Mouse (Mus musculus) adrenal gland, adult (tissue): ENCODE data around the gene Npm3.

ENCODE experiments used
- DNase-seq, 2 experiments: peaks; one replicate each; pipeline ENCODE4 v3.0.0; 2022 to 2023; ENCODE audit warnings: low spot score in 1 of 2; ENCODE audit not compliant: inconsistent age in 2 of 2

Npm3 gene

DNA sequence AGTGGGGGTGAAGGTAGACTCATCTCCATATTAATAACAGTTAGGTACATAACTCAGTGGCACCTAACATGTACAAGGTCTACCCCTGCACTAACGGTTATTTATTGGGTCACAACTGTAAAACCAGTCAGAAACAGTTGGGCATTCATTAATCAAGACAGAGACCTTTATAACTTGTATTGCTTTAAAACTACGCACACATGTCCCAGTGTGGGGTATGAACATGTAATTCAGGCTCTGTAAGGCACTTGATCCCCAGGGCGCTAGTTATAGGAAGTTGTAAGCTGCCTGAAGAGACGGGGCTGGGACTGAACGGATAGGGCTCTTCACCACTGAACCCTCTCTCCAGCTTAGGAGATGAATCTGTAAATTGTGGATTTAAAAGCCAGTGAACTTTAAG is 9.3 kb upstream of the Npm3 start:
- DNase-seq = no peak

- DNase-seq = no peak
These were observed 4.2 kb upstream of the Npm3 start for GRCm38 (mm10) chr19:45753551-45753950.

- no peak for DNase-seq
These were observed 2.5 kb upstream of the Npm3 start for GRCm38 (mm10) chr19:45751881-45752280.

DNA sequence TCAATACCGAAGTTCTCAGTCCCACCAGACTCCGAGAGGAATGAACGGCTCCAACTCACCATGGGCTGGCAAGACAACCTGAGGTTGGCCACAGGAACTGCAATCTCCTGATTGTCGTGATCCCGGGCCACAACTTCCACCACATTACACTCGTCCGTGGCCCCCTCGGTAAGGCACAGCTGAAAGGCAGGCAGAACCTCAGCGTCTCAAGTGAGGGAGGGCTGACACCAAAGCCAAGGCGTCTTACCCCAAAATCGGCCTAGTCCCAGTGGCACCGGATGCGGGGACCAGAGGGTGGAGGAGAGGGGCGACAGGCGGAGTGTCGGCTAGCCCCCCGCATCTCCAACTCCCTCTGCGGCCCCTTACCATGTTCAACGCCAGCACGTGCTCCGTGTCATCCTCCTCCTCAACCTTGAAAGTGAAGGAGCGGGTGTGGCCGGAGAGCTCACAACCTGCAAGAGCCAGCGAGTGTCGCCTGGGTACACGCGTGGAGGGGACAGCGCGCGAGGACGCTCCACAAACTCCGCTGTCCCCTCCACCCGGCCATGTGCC is 624 bp downstream of the Npm3 start:
- peak; percentile 41 to 72 for DNase-seq

GRCm38 (mm10) chr19:45748206-45748605 is 1.2 kb downstream of the Npm3 start:
- DNase-seq = peak in 1 of 2 experiments; percentile 23

GRCm38 (mm10) chr19:45747028-45747867 is 2.1 kb downstream of the Npm3 start:
- peak; percentile 81 to 95 for DNase-seq

DNA sequence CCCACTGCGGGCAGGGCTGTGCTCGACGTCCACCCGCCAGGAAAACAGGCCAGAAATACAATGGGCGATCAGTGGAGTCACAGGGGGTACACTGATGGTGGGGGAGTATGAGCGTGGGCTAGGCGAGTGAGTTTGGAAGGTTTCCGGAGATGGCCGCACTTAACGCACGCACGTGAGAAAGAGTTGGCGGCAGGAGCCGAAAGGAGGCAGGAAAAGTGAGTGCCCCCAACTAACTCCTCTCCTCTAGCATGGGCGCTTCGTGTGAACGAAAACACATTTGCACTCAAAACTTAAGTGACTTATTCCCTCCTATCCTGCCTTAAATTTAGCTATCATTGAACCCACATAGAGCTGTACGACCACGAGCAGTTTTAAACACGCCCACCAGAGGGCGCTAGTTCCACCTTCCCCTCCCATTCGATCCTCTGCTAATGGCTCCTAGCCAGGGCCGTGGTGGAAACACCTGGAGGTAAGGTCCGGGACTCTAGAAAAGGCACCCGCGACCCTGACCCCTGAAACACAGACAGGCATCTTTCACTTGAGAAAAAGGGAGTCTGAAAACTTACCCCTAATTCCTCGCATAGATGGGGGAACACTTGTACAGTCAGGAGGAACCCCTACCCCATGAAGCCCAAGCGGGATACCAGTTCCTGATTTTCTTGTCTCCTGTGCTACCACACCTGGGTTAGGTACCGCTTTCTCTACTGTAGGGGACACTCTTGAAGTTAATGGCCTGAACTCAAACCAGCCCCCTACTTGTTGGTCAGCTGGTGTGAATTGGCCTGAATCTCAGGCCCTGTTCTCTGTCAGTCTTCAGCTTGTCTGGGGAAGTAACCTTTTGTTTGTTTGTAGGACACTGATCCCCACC is 3.0 kb downstream of the Npm3 start:
- DNase-seq = peak; percentile 76 to 92

DNA sequence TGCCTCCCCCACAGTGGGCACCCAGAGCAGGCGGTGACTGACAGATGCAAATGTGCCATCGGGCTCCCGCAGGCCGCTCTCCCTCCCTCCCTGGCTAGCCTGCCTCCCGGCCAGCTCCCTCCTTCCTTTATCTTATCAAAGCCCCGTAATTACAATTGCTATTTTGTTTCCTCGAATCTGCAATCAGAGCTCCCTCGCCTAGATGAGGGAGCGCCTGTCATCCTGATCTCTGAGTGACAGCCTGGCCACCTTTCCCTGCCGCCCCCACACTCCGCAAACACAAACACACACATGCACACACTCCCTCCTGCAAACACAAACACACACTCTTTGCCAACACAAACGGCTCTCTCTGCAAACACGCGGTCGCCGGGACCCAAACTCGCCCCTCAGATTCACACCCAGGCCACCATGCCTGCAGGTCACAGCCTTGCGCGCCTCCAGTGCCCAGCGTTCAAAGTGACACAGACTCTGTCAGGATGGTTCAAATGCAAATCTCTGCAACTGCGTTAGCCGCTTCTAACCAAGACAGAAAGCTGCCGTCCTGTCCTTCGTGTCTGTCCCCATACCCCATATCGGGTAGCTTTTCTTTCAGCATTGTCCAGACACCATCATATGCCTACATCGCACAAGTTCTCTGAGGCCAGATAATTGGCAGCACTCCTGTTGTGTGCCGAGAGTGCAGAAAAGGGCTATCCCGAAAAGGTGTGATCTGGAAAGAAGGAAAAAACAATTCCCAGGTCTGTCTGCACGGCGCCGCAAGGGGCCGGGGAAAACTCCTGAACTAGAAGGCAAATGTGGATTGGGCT is 3.8 kb downstream of the Npm3 start:
- DNase-seq = peak in 1 of 2 experiments; percentile 36

DNA sequence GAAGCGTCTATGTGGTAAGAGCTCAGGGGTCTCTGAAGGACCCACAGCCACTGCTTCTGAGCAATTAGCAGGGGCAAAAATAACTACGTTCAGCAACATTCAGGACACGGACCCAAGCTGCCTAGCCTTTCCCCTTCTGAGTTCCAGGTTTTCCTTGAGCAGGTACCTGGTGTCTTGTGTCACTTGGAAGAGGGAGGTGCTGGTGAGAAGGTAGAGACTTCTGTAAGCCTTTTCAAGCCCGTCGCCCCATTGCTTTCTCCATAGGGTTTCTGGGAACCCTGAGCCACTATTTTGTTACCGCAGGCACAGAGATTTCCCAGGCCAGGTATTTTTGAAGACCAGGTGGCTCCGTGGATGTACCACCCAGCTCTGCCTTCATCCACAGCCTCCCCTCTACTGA is 5.8 kb downstream of the Npm3 start:
- no peak for DNase-seq

DNA sequence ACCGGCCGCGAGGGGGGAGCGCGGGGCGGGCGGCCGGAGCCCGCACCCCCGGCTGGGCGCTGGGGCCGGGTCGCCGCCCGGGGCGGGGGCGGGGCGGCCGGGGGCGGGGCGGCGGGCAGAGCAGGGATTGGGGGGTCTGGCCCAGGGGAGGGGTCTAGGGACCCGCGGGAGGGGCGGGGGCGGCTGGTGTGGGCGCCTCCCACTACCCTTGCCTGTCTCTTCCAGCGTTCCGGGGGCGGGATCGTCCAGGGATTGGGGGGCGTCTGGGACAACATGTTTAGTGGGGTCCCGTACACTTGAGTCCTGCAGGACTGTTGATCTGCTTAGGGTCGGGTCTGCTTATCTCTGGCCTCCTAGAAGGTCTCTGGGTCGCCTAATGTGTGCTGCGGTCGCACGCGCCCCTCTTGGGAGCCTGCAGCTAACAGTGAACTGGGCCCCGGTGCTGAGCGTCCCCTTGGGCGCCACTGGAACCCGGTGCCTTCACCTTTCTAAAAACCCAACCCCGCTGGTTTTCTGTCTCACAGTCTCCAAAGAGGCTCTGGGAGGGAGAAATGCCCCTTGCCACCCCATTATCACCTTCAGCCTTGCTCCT is 6.3 kb downstream of the Npm3 start:
- no peak for DNase-seq

GRCm38 (mm10) chr19:45742218-45742983 is 7.0 kb downstream of the Npm3 start, which contains the start of gene Fgf8:
Fgf8 (minus strand) TSS chr19:45742915.
- peak in 1 of 2 experiments; percentile 51 for DNase-seq

DNA sequence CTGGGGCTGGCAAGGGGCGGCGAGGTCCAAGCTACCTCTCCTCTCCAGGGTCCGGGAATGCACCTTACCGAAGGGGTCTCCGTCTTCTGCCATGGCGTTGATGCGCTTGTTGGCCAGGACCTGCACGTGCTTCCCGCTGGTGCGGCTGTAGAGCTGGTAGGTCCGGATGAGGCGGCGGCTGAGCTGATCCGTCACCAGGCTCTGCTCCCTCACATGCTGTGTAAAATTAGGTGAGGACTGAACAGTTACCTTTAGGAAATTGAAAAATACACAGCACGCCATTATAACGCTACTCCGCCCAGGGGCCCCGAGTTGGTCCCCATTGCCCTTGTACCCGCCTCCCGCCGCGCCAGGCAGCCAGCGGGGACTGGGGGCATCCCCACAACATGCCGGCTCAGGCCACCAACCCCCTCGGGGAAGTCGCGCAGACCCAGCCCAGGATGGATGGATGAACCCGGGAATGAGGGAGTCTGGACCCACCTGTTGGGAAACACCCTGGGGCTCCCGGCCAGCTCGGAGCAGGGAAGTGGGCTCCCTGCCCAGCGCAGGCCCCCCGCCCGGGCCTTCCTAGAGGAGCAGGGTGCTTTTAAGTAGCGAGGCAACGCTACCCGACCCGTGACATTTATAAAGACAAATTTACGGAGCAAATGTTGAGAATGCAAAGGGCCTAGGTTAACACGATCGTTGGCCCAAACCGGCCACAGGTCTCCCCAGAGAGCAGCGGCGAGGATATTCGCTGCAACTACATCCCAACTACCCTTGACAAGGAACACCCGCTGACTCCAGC is 7.8 kb downstream of the Npm3 start:
- DNase-seq = peak in 1 of 2 experiments; percentile 38

- no peak for DNase-seq
These were observed 8.6 kb downstream of the Npm3 start for GRCm38 (mm10) chr19:45740817-45741216.

- no peak for DNase-seq
These were observed 9.2 kb downstream of the Npm3 start for GRCm38 (mm10) chr19:45740233-45740632.

GRCm38 (mm10) chr19:45738521-45738920 is 10.9 kb downstream of the Npm3 start:
- DNase-seq = no peak

DNA sequence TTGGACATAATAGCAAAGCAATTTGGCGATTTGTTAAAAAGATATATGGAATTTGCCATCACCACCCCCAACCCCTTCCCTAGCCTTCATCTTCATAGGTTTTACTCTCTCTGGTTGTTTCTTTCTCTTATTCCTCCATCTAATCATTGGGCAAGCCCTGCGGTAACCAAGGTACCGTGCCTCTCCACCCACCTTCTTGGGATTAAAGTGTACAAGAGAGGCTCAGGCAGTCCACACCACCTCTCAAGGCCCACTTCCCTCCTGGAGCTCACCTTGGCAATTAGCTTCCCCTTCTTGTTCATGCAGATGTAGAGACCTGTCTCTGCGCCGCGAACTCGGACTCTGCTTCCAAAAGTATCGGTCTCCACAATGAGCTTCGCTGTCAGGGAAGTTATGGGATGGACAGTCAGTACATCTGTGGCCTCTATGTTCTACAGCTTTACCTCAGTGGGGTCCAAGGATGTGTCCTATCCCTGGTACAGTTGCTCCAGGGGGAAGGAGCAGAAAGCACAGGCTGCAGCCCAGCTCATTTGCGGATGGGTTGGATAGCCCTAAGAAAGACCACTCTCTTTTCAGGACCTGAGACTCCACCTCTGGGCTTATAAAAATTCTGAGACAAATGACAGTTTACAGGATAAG is 11.4 kb downstream of the Npm3 start:
- no peak for DNase-seq

- DNase-seq = no peak
These were observed 12.1 kb downstream of the Npm3 start for GRCm38 (mm10) chr19:45737208-45737845.

GRCm38 (mm10) chr19:45736855-45737207 is 12.6 kb downstream of the Npm3 start:
- DNase-seq = peak; percentile 49 to 67
